Mouse (Mus musculus): ENCODE data around the gene Sec1. TPM values are rescaled to one million over a fixed set of nuclear protein-coding genes. Genes with fewer than 3 reads are reported as not detected.

Gene Sec1
- total and polyA plus RNA-seq, 2 experiments from 2014 or later: 0.37 to 1.0 TPM

GRCm38 (mm10) chr7:45719738-45720412 is 25.7 kb upstream of the Sec1 start:
- DNase-seq (ENCODE audit: low spot score) (no peak), ATAC-seq (ENCODE audit: low FRiP score) (no peak)
- Histone ChIP-seq H3K4me2 (ENCODE audit: low read depth, low read length, poor library complexity, severe bottlenecking) (no peak overlapping the region), H3K4me1 (ENCODE audit: insufficient read depth, low read length) (peaks cover 3% of the 10 kb centered on the region; the same call in 1 of the 2 replicates), H3K9ac (replicated peaks; ENCODE audit: low read length, poor library complexity, severe bottlenecking) (no peak overlapping the region; the same call in 1 of the 2 replicates), H3K27me3 (ENCODE audit: insufficient read depth, low read length) (no peaks in the 10 kb centered on the region), H3K36me3 (ENCODE audit: insufficient read depth, low read length) (peaks cover 40% of the 10 kb centered on the region), H3K9me3 (ENCODE audit: low read length) (no peaks in the 10 kb centered on the region), H3K4me3 (ENCODE audit: low read depth, low read length) (no peak overlapping the region), H3K27ac (ENCODE audit: low read depth, low read length) (no peak overlapping the region)
- WGBS: 93% methylated on average over 15 of the region's 16 CpGs
- no peak for TF ChIP-seq CTCF (IDR thresholded peaks at IDR 0.05)

- Histone ChIP-seq H3K9ac (replicated peaks; ENCODE audit: low read length, poor library complexity, severe bottlenecking) (peak overlapping the region; percentile 89), H3K9me3 (ENCODE audit: low read length) (no peaks in the 10 kb centered on the region), H3K4me3 (ENCODE audit: low read depth, low read length) (peak overlapping the region; percentile 58), H3K4me1 (ENCODE audit: insufficient read depth, low read length) (peaks cover 7% of the 10 kb centered on the region), H3K27ac (ENCODE audit: low read depth, low read length) (no peak overlapping the region), H3K36me3 (ENCODE audit: insufficient read depth, low read length) (peaks cover 33% of the 10 kb centered on the region), H3K27me3 (ENCODE audit: insufficient read depth, low read length) (no peaks in the 10 kb centered on the region), H3K4me2 (ENCODE audit: low read depth, low read length, poor library complexity, severe bottlenecking) (peak overlapping the region; percentile 62)
- DNase-seq (ENCODE audit: low spot score) (no peak), ATAC-seq (ENCODE audit: low FRiP score) (no peak)
- WGBS: 87% methylated on average over 10 of the region's 10 CpGs
- no peak for TF ChIP-seq CTCF (IDR thresholded peaks at IDR 0.05)
Observed at GRCm38 (mm10) chr7:45719180-45719579, 25.0 kb upstream of the Sec1 start.

GRCm38 (mm10) chr7:45718331-45718730 is 24.1 kb upstream of the Sec1 start:
- peaks cover 9% of the 10 kb centered on the region for H3K4me1 ChIP-seq (ENCODE audit: insufficient read depth, low read length)
- no peak for TF ChIP-seq CTCF (IDR thresholded peaks at IDR 0.05)
- peak overlapping the region; percentile 62 for H3K4me2 ChIP-seq (ENCODE audit: low read depth, low read length, poor library complexity, severe bottlenecking)
- under 1% methylated on average over 20 of the region's 20 CpGs for WGBS
- peaks cover 25% of the 10 kb centered on the region for H3K36me3 ChIP-seq (ENCODE audit: insufficient read depth, low read length)
- peak overlapping the region; percentile 58 for H3K4me3 ChIP-seq (ENCODE audit: low read depth, low read length)
- no peak for DNase-seq (ENCODE audit: low spot score)
- ATAC-seq (ENCODE audit: low FRiP score): no peak
- no peaks in the 10 kb centered on the region for H3K9me3 ChIP-seq (ENCODE audit: low read length)
- peak overlapping the region; percentile 85 for H3K27ac ChIP-seq (ENCODE audit: low read depth, low read length)
- H3K9ac ChIP-seq (replicated peaks; ENCODE audit: low read length, poor library complexity, severe bottlenecking): peak overlapping the region; percentile 89
- no peaks in the 10 kb centered on the region for H3K27me3 ChIP-seq (ENCODE audit: insufficient read depth, low read length)

- ATAC-seq (ENCODE audit: low FRiP score) (peak; percentile 82), DNase-seq (ENCODE audit: low spot score) (peak; percentile 99)
- H3K9ac ChIP-seq (replicated peaks; ENCODE audit: low read length, poor library complexity, severe bottlenecking): peak within 1 kb of the TSS; percentile 89
- H3K4me3 ChIP-seq (ENCODE audit: low read depth, low read length): peak within 1 kb of the TSS; percentile 58
- H3K4me2 ChIP-seq (ENCODE audit: low read depth, low read length, poor library complexity, severe bottlenecking): peak within 1 kb of the TSS; percentile 62
- peak; percentile 35 for TF ChIP-seq CTCF (IDR thresholded peaks at IDR 0.05)
- H3K27me3 ChIP-seq (ENCODE audit: insufficient read depth, low read length): no peaks in the 10 kb centered on the region
- peak within 1 kb of the TSS; percentile 89 for H3K27ac ChIP-seq (ENCODE audit: low read depth, low read length)
- no peaks in the 10 kb centered on the region for H3K9me3 ChIP-seq (ENCODE audit: low read length)
- WGBS: 0% methylated on average over 41 of the region's 41 CpGs
- H3K36me3 ChIP-seq (ENCODE audit: insufficient read depth, low read length): peaks cover 26% of the 10 kb centered on the region
- H3K4me1 ChIP-seq (ENCODE audit: insufficient read depth, low read length): peaks cover 9% of the 10 kb centered on the region
Observed at GRCm38 (mm10) chr7:45717918-45718297, 23.7 kb upstream of the Sec1 start, which contains the start of gene Sphk2. Gene Sphk2 (minus strand): TSS chr7:45718002.

- H3K4me2 ChIP-seq (ENCODE audit: low read depth, low read length, poor library complexity, severe bottlenecking): peak overlapping the region; percentile 62
- H3K9me3 ChIP-seq (ENCODE audit: low read length): no peaks in the 10 kb centered on the region
- no peak for TF ChIP-seq CTCF (IDR thresholded peaks at IDR 0.05)
- WGBS: 11% methylated on average over 31 of the region's 31 CpGs
- no peak for DNase-seq (ENCODE audit: low spot score)
- H3K9ac ChIP-seq (replicated peaks; ENCODE audit: low read length, poor library complexity, severe bottlenecking): peak overlapping the region; percentile 89
- H3K4me3 ChIP-seq (ENCODE audit: low read depth, low read length): peak overlapping the region; percentile 58
- peaks cover 30% of the 10 kb centered on the region for H3K36me3 ChIP-seq (ENCODE audit: insufficient read depth, low read length)
- peak; percentile 18; the same call in 1 of the 2 replicates for ATAC-seq (ENCODE audit: low FRiP score)
- H3K27ac ChIP-seq (ENCODE audit: low read depth, low read length): peak overlapping the region; percentile 89
- peaks cover 9% of the 10 kb centered on the region for H3K4me1 ChIP-seq (ENCODE audit: insufficient read depth, low read length)
- no peaks in the 10 kb centered on the region for H3K27me3 ChIP-seq (ENCODE audit: insufficient read depth, low read length)
Observed at GRCm38 (mm10) chr7:45716952-45717917, 23.0 kb upstream of the Sec1 start.
